Mouse (Mus musculus) layer of hippocampus, adult 11-12 months (tissue): ENCODE results near the gene Rsrc2.
"Not testable (repeated sequence)": the region's sequence is repeated elsewhere in the genome, so short reads cannot be mapped to it uniquely, and the experiment has no call there.

Source experiments
- DNase-seq: peaks from one replicate; pipeline ENCODE4 v3.0.0; 2022; ENCODE audit warnings: low spot score

Rsrc2 gene

GRCm38 (mm10) chr5:123749065-123750064 lies at the start of gene Rsrc2, which contains the start of gene Kntc1:
Gene Rsrc2, minus strand, starts transcription at chr5:123749414.
Gene Kntc1, plus strand, starts transcription at chr5:123749716.
- DNase-seq: peak; percentile 99

- no peak for DNase-seq
Observed at GRCm38 (mm10) chr5:123793081-123793480, 43.9 kb upstream of the Rsrc2 start.

- DNase-seq: no peak
Observed at GRCm38 (mm10) chr5:123788976-123789375, 39.8 kb upstream of the Rsrc2 start.

- DNase-seq: no peak
Observed at GRCm38 (mm10) chr5:123781864-123782263, 32.6 kb upstream of the Rsrc2 start.

GRCm38 (mm10) chr5:123780716-123781115 lies 31.5 kb upstream of the Rsrc2 start:
- no peak for DNase-seq

GRCm38 (mm10) chr5:123773441-123773840 lies 24.2 kb upstream of the Rsrc2 start:
- no peak for DNase-seq

GRCm38 (mm10) chr5:123766455-123766854 lies 17.2 kb upstream of the Rsrc2 start:
- not testable (repeated sequence) for DNase-seq

- DNase-seq: no peak
Observed at GRCm38 (mm10) chr5:123765506-123765905, 16.3 kb upstream of the Rsrc2 start.

GRCm38 (mm10) chr5:123748339-123749064 lies 712 bp downstream of the Rsrc2 start:
- no peak for DNase-seq

- no peak for DNase-seq
Observed at GRCm38 (mm10) chr5:123747604-123748003, 1.6 kb downstream of the Rsrc2 start.

GRCm38 (mm10) chr5:123746253-123746652 lies 3.0 kb downstream of the Rsrc2 start:
- no peak for DNase-seq

GRCm38 (mm10) chr5:123744358-123744757 lies 4.9 kb downstream of the Rsrc2 start:
- no peak for DNase-seq

GRCm38 (mm10) chr5:123730981-123731380 lies 18.2 kb downstream of the Rsrc2 start:
- no peak for DNase-seq

GRCm38 (mm10) chr5:123723816-123724215 lies 25.4 kb downstream of the Rsrc2 start:
- not testable (repeated sequence) for DNase-seq

GRCm38 (mm10) chr5:123720328-123721311 lies 28.6 kb downstream of the Rsrc2 start, which contains the start of gene Zcchc8:
Gene Zcchc8, minus strand, starts transcription at chr5:123721100.
- DNase-seq: peak; percentile 98

GRCm38 (mm10) chr5:123714622-123715021 lies 34.6 kb downstream of the Rsrc2 start:
- no peak for DNase-seq

GRCm38 (mm10) chr5:123713782-123714181 lies 35.4 kb downstream of the Rsrc2 start:
- DNase-seq: no peak

- DNase-seq: no peak
Observed at GRCm38 (mm10) chr5:123709571-123709970, 39.6 kb downstream of the Rsrc2 start.

GRCm38 (mm10) chr5:123708598-123708997 lies 40.6 kb downstream of the Rsrc2 start:
- DNase-seq: peak; percentile 37

- DNase-seq: peak; percentile 42
Observed at GRCm38 (mm10) chr5:123700625-123701024, 48.6 kb downstream of the Rsrc2 start.

GRCm38 (mm10) chr5:123699198-123699597 lies 50.0 kb downstream of the Rsrc2 start:
- DNase-seq: peak; percentile 55
